Mouse (Mus musculus) megakaryocyte progenitor cell, adult 5-6 weeks (primary cell): ENCODE results near the gene Gm4027. TPM values are rescaled to one million over a fixed set of nuclear protein-coding genes. Genes with fewer than 3 reads are reported as not detected.
"Not testable (repeated sequence)": the region's sequence is repeated elsewhere in the genome, so short reads cannot be mapped to it uniquely, and the experiment has no call there.

Source experiments
- ATAC-seq: replicated peaks from 2 replicates; pipeline ENCODE4 v1.8.0; 2016; ENCODE audit warnings: mild to moderate bottlenecking, moderate TSS enrichment, inconsistent platforms; ENCODE audit not compliant: poor library complexity
- total RNA-seq, 2 experiments: library from RNA; stranded (forward) in 1 of 2; stranded (reverse) in 1 of 2; fragments of 157-497, 149-512 nt in 1 of 2; fragments of 200-1000 nt in 1 of 2; gene quantifications; 2 replicates each; pipeline versions ENCODE4 v1.2.3 to v1.2.4; 2015 to 2017

Gene Gm4027
- not detected in 2 replicates for total RNA-seq (2015)
- total RNA-seq (2017): not detected in 2 replicates

- not testable (repeated sequence) for ATAC-seq
These were observed at the start of gene Gm4027 for GRCm38 (mm10) chr12:87618569-87618968. Gene Gm4027 (plus strand): TSS chr12:87618869.

GRCm38 (mm10) chr12:87601388-87601787 lies 17.3 kb upstream of the Gm4027 start:
- not testable (repeated sequence) for ATAC-seq

- ATAC-seq: not testable (repeated sequence)
These were observed 16.3 kb upstream of the Gm4027 start, which contains the start of gene Oog1 for GRCm38 (mm10) chr12:87602388-87602787. Gene Oog1 (plus strand): TSS chr12:87602688.

GRCm38 (mm10) chr12:87644520-87644919 lies 25.9 kb downstream of the Gm4027 start, which contains the start of gene Gm16381:
Gene Gm16381 (minus strand): TSS chr12:87644620.
- ATAC-seq: not testable (repeated sequence)

DNA sequence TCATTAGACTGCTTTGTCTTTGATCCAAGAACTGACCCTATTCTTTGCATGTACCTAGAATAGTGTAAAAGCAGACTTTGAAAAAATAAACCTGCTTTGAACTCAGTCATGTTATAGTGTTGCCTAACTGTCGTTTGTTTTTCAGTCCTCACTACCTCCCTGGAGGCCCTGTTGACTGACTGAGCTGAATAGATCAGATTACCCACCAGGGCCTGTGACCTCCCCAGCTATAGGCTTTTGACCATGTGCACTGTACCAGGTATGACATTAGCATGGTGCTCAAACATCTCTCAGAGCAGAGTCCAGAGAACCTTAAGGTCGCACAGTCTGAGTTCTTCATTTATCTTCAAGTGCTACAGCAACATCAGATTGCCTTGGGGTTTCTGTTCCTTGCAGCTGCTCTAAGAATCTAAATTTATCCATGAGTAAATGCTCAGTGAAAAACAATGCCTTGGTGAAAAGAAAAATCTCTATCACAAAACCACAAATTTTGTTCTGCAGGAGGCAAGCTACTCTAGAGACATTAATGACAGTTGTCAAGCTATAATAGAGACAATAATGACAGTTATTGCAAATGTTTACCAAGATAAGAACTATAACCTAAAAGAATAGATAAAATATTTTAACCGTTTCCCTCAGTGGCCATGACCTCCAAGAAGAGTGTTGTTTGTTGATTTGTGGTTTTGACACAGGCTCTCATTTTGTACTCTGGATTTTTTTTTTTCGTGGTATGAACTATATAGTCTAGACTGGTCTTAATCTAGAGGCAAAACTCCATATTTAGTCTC lies 34.4 kb downstream of the Gm4027 start:
- not testable (repeated sequence) for ATAC-seq

Other genes starting within 250 kb of the Gm4027 start
- 199 and 210 TPM in 2 replicates for gene Sptlc2, start 230.5 kb upstream of the Gm4027 start, total RNA-seq (2015)
- gene Sptlc2, start 230.5 kb upstream of the Gm4027 start, total RNA-seq (2017): 128 and 138 TPM in 2 replicates
- gene Slirp, start 175.0 kb upstream of the Gm4027 start, total RNA-seq (2015): 111 and 120 TPM in 2 replicates
- gene Slirp, start 175.0 kb upstream of the Gm4027 start, total RNA-seq (2017): 49.4 and 79.7 TPM in 2 replicates
- 39.7 and 47.1 TPM in 2 replicates for gene Alkbh1, start 174.9 kb upstream of the Gm4027 start, total RNA-seq (2015)
- gene Alkbh1, start 174.9 kb upstream of the Gm4027 start, total RNA-seq (2017): 57.2 and 82.5 TPM in 2 replicates
- gene Snw1, start 146.6 kb upstream of the Gm4027 start, total RNA-seq (2015): 54.8 and 56.1 TPM in 2 replicates
- gene Snw1, start 146.6 kb upstream of the Gm4027 start, total RNA-seq (2017): 173 and 192 TPM in 2 replicates
- not detected in 2 replicates for gene Gm5788, start 124.1 kb upstream of the Gm4027 start, total RNA-seq (2015)
- not detected in 2 replicates for gene Gm5788, start 124.1 kb upstream of the Gm4027 start, total RNA-seq (2017)
- gene Gm8300, start 104.6 kb upstream of the Gm4027 start, total RNA-seq (2015): not detected in 2 replicates
- not detected in 2 replicates for gene Gm8300, start 104.6 kb upstream of the Gm4027 start, total RNA-seq (2017)
- gene Oog1, start 16.2 kb upstream of the Gm4027 start, total RNA-seq (2015): not detected in 2 replicates
- not detected in 2 replicates for gene Oog1, start 16.2 kb upstream of the Gm4027 start, total RNA-seq (2017)
- not detected in 2 replicates for gene Gm16381, start 25.8 kb downstream of the Gm4027 start, total RNA-seq (2015)
- gene Gm16381, start 25.8 kb downstream of the Gm4027 start, total RNA-seq (2017): not detected in 2 replicates
- gene Gm21319, start 156.9 kb downstream of the Gm4027 start, total RNA-seq (2015): not detected in 2 replicates
- gene Gm21319, start 156.9 kb downstream of the Gm4027 start, total RNA-seq (2017): not detected in 2 replicates
- not detected in 2 replicates for gene Gm21936, start 176.6 kb downstream of the Gm4027 start, total RNA-seq (2015)
- not detected in 2 replicates for gene Gm21936, start 176.6 kb downstream of the Gm4027 start, total RNA-seq (2017)
- gene BB287469, start 197.7 kb downstream of the Gm4027 start, total RNA-seq (2015): not detected in 2 replicates
- not detected in 2 replicates for gene BB287469, start 197.7 kb downstream of the Gm4027 start, total RNA-seq (2017)
- not detected in 2 replicates for gene Gm2001, start 223.5 kb downstream of the Gm4027 start, total RNA-seq (2015)
- not detected in 2 replicates for gene Gm2001, start 223.5 kb downstream of the Gm4027 start, total RNA-seq (2017)